Mouse (Mus musculus) adrenal gland, postnatal 10 days (tissue): ENCODE results near the gene Chit1. TPM values are rescaled to one million over a fixed set of nuclear protein-coding genes. Genes with fewer than 3 reads are reported as not detected.
A peak's percentile ranks its signal among the peaks of the same experiment; 100 is the strongest.

Source experiments
- DNase-seq: peaks from one replicate; pipeline ENCODE4 v3.0.0; 2021; ENCODE audit warnings: mixed read lengths
- total RNA-seq, 2 experiments: library from RNA; stranded (reverse); gene quantifications; 2 replicates each; pipeline ENCODE4 v1.2.3; 2021

Chit1 gene
- total RNA-seq, 2 experiments from 2014 or later, result 0.15 TPM; not detected in 1

DNA sequence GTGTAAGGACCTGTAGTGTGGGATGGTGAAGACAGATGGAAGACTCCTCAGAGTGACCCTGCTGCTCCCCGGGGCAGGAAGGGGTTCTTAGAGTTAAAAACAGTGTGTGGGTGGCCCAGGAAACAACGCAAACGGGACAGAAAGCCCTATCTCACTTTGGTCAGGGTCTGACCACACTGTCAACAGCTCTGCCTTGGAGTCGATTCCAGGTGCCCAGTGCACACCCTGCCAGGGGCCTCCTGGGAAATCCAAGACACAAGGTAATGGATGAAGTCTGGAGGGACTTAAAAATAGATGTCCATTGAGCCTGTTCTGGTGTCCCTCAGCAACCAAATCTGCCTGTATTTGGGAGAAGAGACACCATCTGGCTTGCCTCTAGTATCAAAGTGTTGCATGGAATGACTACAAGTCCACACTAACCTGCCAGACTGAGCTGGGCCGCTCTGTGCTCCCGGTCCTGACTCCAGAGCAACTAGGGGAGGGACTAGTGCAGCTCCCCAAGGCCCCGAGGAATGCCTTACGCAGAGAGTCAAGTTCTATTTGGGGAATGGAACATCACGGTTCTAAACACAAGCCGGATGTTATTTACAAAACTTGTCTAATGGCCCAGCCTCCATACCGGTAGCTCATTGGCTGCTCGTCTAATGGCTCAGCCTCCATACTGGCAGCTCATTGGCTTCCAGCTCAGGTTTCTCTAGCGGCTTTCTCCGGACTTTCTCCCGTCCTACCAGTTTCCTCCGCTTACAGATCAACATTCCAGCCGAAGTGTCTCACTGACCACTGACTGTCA is 12.1 kb upstream of the Chit1 start:
- DNase-seq, result peak; percentile 87

DNA sequence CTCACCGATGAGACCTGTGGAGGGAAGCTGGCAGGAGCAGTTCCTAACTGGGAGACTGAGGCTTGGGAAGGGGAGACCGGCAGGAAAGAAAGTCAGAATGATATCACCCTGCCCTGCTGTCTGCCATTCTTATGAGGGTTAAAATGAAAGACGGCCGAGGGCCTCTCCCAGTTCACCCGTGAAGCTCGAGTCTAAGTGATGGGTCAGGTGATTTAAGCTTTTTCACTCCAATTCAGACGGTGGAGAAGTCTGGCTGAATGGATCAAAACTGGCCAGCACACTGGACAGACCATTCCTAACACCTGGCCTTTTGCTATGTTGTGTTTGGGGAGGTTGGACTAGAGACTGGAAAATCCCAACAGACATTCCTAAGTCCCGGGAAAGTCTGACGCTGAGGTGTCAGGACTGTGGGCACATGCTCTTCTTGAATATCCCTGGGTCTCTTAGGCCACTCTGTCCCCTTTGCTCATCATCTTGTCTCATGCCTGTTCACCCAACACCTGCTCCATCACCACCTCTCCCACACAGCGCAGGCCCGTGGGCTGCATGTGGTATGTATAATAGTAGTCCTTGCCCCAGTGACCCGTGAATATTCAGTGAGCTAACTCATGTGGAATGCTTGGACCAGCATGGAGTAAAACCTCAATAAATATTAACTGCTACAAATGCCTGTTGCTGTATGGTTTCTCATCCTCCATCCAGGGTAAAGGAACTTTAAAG is 11.4 kb upstream of the Chit1 start:
- DNase-seq, result no peak

DNA sequence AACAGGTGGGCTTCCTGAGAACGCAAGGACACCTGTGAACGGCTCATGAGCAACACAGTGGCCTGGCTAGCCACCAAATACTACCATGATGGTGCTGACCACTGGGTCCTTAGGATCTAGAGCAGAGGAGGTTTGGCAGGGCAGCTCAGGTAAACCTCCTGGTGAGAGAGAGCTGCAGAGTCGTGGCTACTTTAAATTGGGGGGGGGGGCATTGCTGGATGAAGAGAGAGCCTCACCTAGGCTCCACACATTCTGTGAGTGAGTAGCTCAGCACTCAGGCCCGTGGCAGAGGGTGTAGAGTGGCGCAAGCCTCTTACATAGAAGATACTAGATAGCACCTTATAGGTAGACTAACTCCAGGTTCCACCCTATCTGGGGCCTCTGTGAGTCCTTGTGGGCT is 10.6 kb upstream of the Chit1 start:
- DNase-seq, result no peak

DNA sequence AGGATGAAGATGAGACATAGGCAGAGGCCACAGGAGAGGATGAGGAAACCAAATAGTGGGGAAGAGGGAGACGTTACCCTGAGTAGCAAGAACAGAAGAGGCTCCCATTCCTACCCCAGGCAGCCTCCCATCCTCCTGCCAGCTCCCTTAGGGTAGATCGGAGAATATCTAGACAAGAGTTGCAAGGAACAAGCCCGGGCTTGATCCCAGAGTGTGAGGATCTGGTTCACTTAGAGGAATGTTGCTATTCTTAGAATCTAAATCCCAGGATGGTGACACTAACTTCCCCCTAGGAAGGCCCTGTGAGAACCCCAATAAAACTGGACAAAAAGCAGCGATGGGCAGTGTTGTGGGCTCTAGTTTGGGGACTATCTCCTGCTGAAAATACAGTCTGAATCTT is 10.1 kb upstream of the Chit1 start:
- DNase-seq, result no peak

DNA sequence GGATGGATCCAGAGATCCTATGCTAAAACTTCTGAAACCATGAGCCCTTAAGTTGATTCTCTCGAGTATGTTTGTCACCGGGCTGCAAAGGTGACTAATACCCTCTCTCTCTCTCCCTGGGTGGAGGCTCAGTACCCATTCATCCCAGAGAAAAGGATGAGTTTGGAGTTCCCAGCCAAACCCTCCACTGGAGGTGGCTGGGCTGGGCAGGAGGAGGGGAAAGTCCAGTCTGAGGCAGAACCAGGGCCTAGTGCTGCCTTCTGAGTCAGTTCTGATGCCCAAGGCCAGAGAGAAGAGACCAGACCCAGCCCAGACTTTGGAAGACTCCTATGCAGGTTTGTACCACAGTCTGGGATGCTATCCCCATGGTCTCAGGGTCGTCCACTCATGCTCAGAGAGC is 9.4 kb upstream of the Chit1 start:
- no peak for DNase-seq

DNA sequence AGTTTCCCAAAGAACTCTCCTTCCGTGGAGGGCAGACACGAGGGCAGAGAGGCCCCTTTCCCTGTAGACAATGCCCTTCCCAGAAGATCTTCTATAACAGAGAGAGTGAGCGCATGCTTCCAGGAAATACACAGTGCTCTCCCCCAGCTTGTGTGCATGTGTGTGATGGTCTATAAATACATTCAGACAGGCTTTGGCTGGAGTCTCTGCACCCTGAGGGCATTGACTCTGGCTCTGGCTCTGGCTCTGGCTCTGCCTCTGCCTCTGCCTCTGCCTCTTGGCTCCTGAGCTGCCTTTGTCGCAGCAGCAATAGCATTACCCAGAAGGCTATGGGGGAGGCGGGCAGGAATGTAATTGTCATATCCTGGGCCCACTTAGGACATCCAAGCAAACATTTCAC is 7.2 kb upstream of the Chit1 start:
- DNase-seq, result peak; percentile 62

DNA sequence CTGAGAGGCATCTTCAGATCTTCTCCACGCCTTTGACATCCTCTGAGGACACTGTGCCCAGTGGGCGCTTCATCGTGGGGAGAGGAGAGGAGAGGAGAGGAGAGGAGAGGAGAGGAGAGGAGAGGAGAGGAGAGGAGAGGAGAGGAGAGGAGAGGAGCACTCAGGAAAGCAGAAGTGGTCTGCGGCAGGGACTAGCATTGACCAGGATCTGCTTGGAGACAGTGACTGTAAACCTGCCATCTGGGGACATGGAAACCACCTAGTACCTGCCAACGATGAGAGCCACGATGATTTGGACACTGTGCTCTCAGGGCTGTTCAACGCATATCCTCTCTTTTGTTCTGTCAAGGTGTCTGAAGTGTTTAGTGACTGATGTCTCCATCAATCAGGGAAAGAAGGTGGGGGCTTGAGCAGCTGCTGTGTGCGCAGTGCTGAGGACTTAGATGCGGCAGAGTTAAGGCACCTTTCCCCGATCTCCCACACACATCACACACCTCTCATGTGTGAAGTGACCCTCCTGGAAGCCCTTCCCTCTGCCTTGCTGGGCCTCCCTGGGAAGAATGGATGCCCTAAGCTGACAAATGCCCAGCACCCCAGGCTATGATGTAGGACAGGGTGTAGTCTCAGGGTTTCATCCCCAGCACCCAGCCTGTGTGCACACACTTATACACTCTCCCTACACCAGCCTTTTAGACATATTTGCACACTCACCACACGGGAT is 5.8 kb upstream of the Chit1 start:
- peak; percentile 1 for DNase-seq

DNA sequence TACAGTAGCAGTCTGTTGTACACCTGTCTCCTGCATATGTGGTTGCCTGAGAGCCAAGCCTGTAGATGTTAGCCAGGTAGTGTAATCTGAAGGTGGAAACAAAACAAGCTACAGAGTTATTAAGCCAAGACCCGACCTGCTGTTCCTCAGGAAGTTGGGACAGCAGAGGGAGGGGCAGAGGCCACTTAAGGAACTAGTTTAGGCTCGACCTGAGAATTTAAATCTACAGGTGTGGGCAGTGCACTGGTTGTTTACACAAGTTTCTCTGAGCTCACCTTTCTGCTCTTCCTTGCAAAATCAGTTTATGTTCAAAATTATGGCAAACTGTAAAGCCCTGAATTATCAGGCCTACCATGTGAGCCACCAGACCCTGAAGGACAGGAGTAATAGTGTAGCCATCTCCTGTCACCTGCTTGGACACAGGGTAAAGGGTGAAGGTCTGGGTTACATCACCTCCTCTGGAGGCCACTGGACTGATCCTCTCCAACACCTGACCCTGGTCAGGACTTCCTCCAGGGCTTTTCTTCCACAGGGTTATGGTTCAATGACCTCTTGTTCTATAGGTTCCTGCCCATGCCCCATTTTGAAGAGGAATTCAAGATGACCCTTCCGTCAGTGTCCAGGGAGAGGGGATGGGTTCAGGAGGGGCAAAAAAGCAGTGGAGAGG is 5.1 kb upstream of the Chit1 start:
- DNase-seq, result peak; percentile 1

DNA sequence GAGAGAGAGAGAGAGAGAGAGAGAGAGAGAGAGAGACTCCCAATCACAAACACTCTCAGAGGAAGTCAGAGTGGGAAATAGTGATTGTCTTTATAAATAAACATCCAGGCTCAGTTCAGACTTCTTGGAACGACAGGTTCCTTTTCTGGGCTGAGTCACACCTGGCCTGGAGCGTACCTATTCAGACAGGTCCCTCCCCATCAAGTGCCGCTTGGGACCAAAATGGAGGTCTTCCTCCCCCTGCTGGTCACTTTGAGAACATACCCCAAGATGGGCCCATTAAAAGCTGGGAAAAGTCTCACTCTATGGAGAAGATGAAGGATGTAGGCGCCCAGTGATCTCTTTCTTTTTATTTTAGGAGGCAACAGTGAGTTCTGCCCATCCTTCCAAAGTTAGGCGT is 4.3 kb upstream of the Chit1 start:
- peak; percentile 73 for DNase-seq

DNA sequence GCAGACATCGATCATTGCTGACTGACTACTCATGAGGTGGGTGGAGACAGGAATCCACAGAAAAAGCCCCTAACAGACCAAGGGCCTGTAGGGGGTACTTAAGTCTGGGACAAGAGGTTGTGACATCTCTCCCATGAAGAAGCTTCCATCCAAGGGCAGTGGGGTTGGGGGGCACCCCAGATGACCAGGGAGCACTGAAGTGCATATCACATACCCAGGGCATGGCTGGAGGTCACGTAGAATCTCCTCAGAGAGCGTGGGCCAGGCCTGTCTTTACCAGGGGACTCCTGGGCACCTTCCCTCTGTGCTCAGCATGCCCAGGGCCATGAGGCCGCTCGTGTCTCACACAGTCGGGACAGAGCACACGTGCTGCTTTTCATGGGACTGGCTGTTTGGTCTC is 3.3 kb upstream of the Chit1 start:
- DNase-seq, result no peak

DNA sequence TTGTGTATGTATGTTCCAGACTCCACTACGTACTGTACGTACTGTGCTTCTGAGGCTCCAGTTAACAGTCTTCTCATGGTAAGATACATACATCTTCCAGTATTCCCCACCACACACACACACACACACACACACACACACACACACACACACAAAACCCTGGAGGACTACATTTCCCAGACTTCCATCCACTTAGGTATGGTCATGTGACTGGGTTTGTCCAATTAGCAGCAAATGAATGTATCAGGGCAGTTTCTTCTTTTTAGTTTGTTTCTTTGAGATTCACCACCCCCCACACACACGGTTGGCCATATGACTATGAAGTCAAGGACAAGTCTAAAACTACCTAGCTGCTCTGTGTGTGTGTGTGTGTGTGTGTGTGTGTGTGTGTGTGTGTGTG is 1.0 kb upstream of the Chit1 start:
- DNase-seq, result no peak

DNA sequence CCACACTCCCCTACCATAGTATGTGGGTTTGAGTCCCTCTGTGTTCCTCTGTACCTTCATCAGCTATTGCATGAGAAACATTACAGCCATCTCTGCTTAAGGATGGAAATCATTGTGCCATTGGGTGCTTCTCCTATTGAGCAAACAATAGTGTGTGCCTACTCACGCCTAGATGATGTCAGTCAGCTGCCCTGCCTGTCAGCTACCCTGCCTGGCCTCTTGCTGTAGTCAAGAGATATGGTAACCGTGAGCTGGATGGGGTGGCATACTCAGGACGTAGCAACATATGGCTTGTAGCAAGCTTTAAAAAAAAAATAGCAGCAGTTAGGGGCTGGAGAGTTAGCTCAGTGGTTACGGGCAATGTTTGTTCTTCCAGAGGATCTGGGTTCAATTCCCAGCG is 593 bp upstream of the Chit1 start:
- DNase-seq, result no peak

DNA sequence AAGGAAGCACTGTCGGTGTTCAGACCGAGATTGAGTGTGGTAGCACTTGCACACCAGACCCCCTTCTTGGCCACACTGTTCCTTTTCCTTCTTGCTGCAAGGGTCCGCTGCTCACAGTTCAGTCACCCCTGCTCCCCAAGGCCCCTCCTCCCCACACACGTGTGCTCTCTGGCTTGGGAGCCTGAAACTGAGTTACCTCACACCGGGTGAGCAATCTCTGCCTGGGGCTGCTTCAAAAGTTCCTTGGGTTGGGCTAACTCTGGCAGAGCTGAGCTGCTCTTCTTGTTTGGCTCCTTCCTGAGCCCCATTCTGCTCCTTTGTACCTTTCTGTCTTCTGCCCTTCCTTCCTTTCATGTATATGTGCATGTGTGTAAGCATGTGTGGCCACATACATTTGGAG is 2.5 kb downstream of the Chit1 start:
- no peak for DNase-seq

DNA sequence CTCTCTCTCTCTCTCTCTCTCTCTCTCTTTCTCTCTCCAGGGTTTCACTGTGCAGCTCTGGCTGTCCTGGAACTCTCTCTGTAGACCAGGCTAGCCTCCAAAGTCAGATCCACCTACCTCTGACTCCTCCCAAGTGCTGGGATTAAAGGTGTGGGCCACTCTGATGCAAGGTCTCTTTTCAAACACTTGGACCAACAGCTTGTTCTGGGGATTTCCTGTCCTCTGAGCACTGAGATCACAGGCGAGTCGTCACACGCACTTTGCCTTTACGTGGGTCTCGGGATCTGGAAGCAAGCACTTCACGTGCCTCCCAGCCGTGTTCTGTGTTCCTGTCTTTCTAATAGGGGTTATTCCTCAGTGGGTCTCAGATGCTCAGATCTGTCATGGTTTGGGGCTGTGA is 3.0 kb downstream of the Chit1 start:
- DNase-seq, result no peak

DNA sequence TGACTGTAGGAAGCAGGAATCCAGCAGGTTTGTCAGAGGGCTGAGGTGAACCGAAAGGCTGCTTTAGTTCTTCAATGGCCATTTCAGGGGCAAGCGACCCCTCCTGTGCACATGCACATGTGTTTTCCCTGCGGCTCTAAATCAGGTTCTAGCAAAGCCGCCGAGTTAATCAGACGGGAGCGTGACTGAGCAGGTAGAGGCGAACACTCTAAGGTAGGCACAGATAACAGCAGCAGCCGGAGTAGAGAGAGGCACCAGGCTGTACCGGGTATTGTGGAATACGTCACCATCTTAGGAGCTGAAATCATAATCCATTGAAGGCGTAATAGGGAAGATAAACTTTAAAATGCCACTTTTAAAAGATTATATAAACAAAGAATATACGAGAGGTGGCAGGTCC is 3.7 kb downstream of the Chit1 start:
- DNase-seq, result no peak

DNA sequence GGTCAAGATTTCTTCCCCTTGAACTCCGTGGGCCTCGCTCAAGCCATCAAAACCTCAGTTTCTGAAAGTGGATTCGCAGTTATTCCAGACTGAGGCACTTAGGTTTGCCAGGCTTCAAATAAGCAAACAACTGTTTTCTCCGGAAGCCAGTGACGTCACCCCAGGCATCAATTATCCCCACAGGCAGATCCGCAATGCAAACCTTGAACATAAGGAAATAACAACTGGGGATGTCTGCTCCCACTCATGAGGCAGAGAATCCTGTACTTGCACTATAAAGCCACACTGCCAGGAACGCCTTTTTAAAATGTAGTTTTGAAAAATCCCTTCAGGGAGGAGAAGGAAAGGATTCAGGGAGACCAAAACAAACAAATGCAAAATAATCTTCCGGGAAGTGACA is 4.4 kb downstream of the Chit1 start:
- DNase-seq, result no peak

DNA sequence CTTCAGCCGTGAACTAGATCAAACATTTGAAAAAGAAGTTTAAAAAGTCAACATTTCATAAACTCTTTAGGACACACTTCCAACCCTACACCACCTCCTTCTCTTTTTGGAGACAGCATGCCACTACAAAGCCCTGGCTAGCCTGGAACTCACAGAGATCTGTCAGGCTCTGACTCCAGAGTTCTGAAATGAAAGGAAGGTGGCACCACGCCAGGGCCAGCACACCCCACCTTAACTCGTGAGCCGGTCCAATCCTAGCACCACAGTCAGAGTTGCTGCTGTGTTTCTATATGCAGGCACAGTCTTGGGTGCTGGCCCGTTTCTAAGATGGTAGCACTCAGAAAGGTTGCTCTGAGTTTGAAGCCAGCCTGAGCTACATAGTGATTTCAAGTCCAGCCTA is 6.1 kb downstream of the Chit1 start:
- no peak for DNase-seq

DNA sequence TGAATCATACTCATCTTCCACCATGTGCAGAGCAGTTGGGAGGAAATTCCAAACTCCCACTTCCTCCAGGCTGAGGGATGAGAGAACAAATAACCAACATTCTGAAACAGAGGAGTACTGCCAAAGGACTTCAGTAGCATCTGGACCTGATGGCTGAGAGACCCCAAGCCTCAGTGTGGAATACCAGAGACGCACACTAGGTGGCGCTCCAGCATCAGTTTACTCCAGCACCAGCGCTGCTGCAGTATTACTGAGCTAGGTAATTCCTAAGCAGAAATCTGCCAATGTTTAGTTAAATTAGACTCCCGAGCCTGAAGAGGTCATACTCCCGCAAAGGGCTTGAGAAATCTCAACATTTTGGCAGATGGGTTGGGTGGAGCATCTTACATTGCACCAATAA is 9.1 kb downstream of the Chit1 start:
- DNase-seq, result peak; percentile 90

DNA sequence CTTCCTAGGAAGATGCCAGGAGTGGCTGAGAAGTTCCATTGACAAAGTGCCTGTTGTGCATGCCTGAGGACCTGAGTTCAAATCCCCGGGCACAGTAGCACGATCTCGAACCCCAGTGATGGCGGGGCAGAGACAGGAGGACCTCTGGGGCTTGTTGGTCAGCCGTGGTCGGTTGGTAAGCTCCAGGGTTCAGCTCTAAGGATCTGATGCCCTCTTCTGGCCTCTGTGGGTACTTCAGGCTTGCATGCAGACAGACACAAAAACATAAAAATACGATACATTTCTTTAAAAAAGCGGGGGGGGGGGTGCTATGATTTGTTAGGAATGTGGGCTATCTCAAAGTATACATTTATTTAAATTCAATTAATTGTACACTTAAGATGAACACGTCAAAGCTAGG is 11.2 kb downstream of the Chit1 start:
- peak; percentile 47 for DNase-seq

DNA sequence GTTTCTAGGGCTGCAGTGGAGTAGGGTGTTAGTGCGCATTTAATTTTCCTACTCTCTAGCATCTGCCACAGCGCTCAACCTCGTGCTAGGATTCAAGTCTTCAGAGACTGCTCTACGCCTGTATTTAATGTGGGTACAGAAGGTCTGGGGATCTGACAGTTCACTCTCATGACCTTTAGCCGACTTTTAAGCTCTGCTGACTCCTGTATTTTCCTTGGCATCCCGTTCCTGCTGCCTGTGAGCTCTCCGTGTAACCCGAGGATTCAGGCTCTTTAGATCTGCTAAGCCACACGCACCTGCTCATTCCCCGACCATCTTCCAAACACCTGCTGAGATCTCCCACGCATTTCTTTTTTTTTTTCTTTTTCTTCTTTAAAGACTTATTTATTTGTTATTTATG is 22.3 kb downstream of the Chit1 start:
- no peak for DNase-seq

DNA sequence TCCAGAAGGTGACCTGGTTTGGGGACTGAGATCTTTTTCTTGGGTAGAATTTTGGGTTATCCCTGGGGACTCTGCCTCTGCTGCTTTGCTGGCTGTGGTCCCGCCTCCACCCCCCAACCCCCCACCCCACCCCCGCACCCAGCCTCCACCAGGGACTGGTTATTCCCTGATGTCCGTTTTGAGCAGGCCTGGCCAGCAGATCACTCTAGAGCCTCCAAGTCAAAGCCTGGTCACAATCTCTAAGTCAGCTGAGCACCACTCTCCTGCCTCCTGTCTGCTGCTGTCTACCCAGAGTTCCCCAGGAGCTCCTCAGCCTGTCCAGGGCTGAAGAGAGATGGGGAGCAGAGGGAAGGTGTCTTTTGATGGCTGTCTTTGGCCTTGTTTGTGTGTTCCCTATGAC is 25.3 kb downstream of the Chit1 start:
- no peak for DNase-seq

DNA sequence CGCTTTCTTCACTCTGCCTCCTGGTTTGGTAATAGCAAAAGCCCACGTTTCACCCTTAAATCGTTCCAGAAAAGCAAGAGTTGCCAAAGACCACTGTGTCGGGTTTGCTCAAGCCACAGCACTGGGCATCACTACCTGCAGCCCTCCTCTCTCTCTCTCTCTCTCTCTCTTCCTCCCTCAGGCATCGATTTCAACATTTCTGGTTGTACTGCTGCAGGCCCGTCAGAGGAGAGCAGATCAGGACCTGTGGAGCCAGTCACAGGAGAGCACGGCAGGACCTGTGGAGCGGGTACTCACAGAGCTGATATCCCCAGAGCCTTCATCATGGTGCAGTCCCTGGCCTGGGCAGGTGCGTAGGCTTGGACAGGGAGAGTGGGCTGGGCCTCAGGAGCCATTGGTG is 27.4 kb downstream of the Chit1 start:
- DNase-seq, result no peak

DNA sequence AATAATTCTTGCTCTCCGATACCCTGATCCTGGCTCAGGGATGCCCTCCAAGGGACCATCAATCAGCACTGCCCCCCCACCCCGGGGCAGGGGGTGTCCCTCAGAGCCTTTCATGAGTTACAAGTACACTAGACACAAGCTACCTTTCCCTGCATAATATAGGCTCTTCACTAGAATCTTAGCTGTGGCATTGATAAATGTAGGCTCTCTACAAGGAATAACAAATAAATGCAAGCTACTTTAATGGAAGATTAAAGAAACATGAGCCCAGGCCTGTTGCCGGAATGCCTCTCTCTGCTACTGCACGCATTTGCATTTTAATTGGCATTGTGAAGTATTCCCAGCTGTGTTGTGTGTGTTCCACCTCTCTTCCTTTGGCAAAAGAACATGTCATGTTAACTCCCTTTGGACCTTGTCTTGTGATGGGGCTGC is 31.3 kb downstream of the Chit1 start:
- DNase-seq, result no peak
